12 mouse cellular contexts compared by ENCODE assay signal in the genomic region with DNA sequence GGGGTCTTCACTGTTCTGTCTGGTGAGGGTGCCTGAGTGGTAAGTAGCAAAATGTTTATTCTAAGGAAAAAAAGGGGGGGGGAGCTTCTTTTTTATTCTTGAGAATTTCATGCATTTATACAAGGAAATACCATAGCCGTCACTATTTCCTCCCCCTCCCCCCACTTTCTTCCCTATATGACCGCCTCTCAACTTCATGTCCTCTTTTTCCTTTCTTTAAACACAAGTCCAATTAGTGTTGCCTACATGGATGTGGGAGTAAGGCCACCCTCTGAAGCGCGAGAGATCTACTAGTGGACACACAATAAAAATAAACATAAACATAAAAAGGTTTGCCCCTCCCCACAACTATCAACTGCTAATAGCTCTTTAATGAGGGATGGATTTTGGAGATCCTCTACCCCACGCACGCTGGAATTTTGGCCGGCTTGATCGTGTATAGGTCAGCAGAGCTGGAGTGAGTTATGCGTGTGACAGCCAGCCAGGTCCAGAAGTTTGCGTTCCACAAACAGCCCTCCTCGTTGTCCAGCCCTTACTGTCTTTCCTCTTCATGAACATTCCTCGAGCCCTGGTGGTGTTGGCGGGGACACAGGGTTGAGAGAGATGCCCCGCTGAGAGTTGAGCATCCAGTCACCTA. TPM values are rescaled to one million over a fixed set of nuclear protein-coding genes. Genes with fewer than 3 reads are reported as not detected.
DNase-seq lines count a peak whose midpoint lies in the region; ATAC-seq and TF ChIP-seq lines count a peak whose summit lies in the region.
"Had no signal": no experiment of that assay in that cellular context is flagged by ENCODE, and none has a peak within 500 bp of the region (broad histone marks: within the 10 kb centered on the region; RNA-seq: fewer than 3 reads in every experiment).

No protein-coding gene starts in this region.

- H3K27me3 ChIP-seq in kidney, postnatal 0 days (ENCODE audit: insufficient read depth, low read length) = no peaks in the 10 kb centered on the region
- no peaks in the 10 kb centered on the region for H3K27me3 ChIP-seq in forebrain, postnatal 0 days (ENCODE audit: insufficient read depth, low read length)

- TF ChIP-seq CTCF in kidney, postnatal 0 days (IDR thresholded peaks at IDR 0.05; ENCODE audit: low read depth) = no peak
- TF ChIP-seq CTCF in forebrain, postnatal 0 days (IDR thresholded peaks at IDR 0.05; ENCODE audit: low read depth) = no peak
- no peak for TF ChIP-seq CTCF in left cerebral cortex, adult 2 months (IDR thresholded peaks at IDR 0.05)

- no peaks in the 10 kb centered on the region for H3K36me3 ChIP-seq in kidney, postnatal 0 days (ENCODE audit: insufficient read depth, low read length)
- no peaks in the 10 kb centered on the region for H3K36me3 ChIP-seq in ES-E14 (ENCODE audit: control insufficient read depth, insufficient read depth, low read length, poor library complexity, severe bottlenecking)
- no peaks in the 10 kb centered on the region for H3K36me3 ChIP-seq in forebrain, postnatal 0 days (ENCODE audit: insufficient read depth)

- 50% methylated on average over 14 of the region's 14 CpGs for WGBS in kidney, postnatal 0 days
- WGBS in forebrain, postnatal 0 days = 73% methylated on average over 14 of the region's 14 CpGs

- peaks cover 3% of the 10 kb centered on the region; the same call in 1 of the 2 replicates for H3K4me1 ChIP-seq in kidney, postnatal 0 days (replicated peaks; ENCODE audit: insufficient read depth, low read length)
- H3K4me1 ChIP-seq in ES-E14 (ENCODE audit: control insufficient read depth in 2 of 2, insufficient read depth in 2 of 2, low read length in 2 of 2, poor library complexity in 1 of 2) = peaks cover 0 to 2% of the 10 kb centered on the region in 2 experiments; a peak in 1 of 4 replicates
- no peaks in the 10 kb centered on the region; the same call in 1 of the 2 replicates for H3K4me1 ChIP-seq in forebrain, postnatal 0 days (ENCODE audit: insufficient read depth)

- H3K9ac ChIP-seq in kidney, postnatal 0 days (ENCODE audit: low read depth, low read length) = no peak overlapping the region
- H3K9ac ChIP-seq in ES-E14 (ENCODE audit: insufficient read depth, low read depth, low read length, poor library complexity, severe bottlenecking) = no peak overlapping the region
- H3K9ac ChIP-seq in forebrain, postnatal 0 days = no peak overlapping the region

- no peaks in the 10 kb centered on the region for H3K9me3 ChIP-seq in kidney, postnatal 0 days (replicated peaks; ENCODE audit: low read length)
- H3K9me3 ChIP-seq in ES-E14 (ENCODE audit: control insufficient read depth, insufficient read depth, low read depth, low read length) = no peaks in the 10 kb centered on the region
- H3K9me3 ChIP-seq in forebrain, postnatal 0 days (ENCODE audit: low read length) = no peaks in the 10 kb centered on the region

- H3K4me3 ChIP-seq in kidney, postnatal 0 days (replicated peaks; ENCODE audit: low read depth, low read length) = no peak overlapping the region
- H3K4me3 ChIP-seq in ES-E14 (ENCODE audit: insufficient read depth in 1 of 2, low read depth in 1 of 2, low read length in 2 of 2, poor library complexity in 1 of 2, severe bottlenecking in 1 of 2) = peak overlapping the region; percentile 1 to 23; a peak in 2 of 4 replicates
- no peak overlapping the region for H3K4me3 ChIP-seq in forebrain, postnatal 0 days (ENCODE audit: low read depth, low read length)
- H3K4me3 ChIP-seq in left cerebral cortex, adult 2 months = no peak overlapping the region

- H3K27ac ChIP-seq in kidney, postnatal 0 days = 0 out of 2 replicates have a peak overlapping the region, but pooled peaks have one; percentile 34
- no peak overlapping the region for H3K27ac ChIP-seq in ES-E14 (ENCODE audit: insufficient read depth, low read depth, low read length, poor library complexity, severe bottlenecking)
- no peak overlapping the region for H3K27ac ChIP-seq in forebrain, postnatal 0 days (ENCODE audit: low read depth, low read length)
- no peak overlapping the region for H3K27ac ChIP-seq in left cerebral cortex, adult 2 months

- intact Hi-C loops in gastrocnemius, postnatal 36 days (cut with DNase I) = no loop called here
- intact Hi-C loops in left cerebral cortex, adult 2 months (cut with DNase I) = no loop called here

- DNase-seq in kidney, postnatal 0 days (ENCODE audit: low spot score) = peak; percentile 71
- DNase-seq in kidney, adult 9 months = no peak
- DNase-seq in ES-E14 (ENCODE audit: low read depth, low spot score) = no peak
- DNase-seq in forebrain, postnatal 0 days = no peak
- no peak for DNase-seq in gastrocnemius, postnatal 36 days
- DNase-seq in left cerebral cortex, adult 2 months (ENCODE audit: extremely low spot score in 1 of 2, low spot score in 2 of 2) = no peak
- no peak for DNase-seq in frontal cortex, postnatal 14 days (ENCODE audit: low spot score in 2 of 2)
- DNase-seq: adrenal gland, postnatal 25 days; cerebellum, postnatal 14 days had no signal

- ATAC-seq in kidney, postnatal 0 days (replicated peaks; ENCODE audit: low FRiP score, low read depth) = peak; percentile 69
- no peak for ATAC-seq in forebrain, postnatal 0 days
- ATAC-seq in megakaryocyte progenitor cell, adult 5-6 weeks (replicated peaks; ENCODE audit: poor library complexity) = peak; percentile 24; the same call in 1 of the 2 replicates
- ATAC-seq: intestine, embryonic 16.5 days had no signal

- peak overlapping the region; percentile 43 for H3K4me2 ChIP-seq in kidney, postnatal 0 days (ENCODE audit: low read length)
- peak overlapping the region; percentile 32 for H3K4me2 ChIP-seq in forebrain, postnatal 0 days (ENCODE audit: low read depth)

- in situ Hi-C loops in ES-E14 (cut with MboI; ENCODE audit: low sequenced_read_pairs in 2 of 2, unreplicated experiment in 2 of 2) = no loop called here

TF ChIP-seq in ES-E14, 5 proteins besides CTCF, POLR2A, EP300 and RAD21:
- no peak for TF ChIP-seq ZC3H11A (IDR thresholded peaks at IDR 0.05; ENCODE audit: borderline replicate concordance, low read depth, low read length)
- no peak for TF ChIP-seq HCFC1 (IDR thresholded peaks at IDR 0.05; ENCODE audit: borderline replicate concordance, insufficient read depth, low read length)
- no peak for TF ChIP-seq MAFK (IDR thresholded peaks at IDR 0.05; ENCODE audit: insufficient read depth, low read depth, low read length)
- no peak for TF ChIP-seq ZNF384 (IDR thresholded peaks at IDR 0.05; ENCODE audit: low read depth, low read length)
- TF ChIP-seq CHD2 (IDR thresholded peaks at IDR 0.05; ENCODE audit: low read depth, low read length) = no peak

RNA-seq across cellular contexts. Expression of gene Mfsd1, which starts 24.7 kb away (rescaled TPM):
- polyA plus RNA-seq in kidney, postnatal 0 days (2015; fragmentation: Nextera tagmentation; extraction: Ambion mirVana) = 103 and 111 TPM in 2 replicates
- total RNA-seq in ES-E14 (2012; rRNA removed) = 96.6 and 117 TPM in 2 replicates
- 22.6 and 27.1 TPM in 2 replicates for total RNA-seq in forebrain, postnatal 0 days (2014; rRNA removed)
- polyA plus RNA-seq in forebrain, postnatal 0 days (2015; fragmentation: Nextera tagmentation; extraction: Ambion mirVana) = 27.3 and 29.0 TPM in 2 replicates
- 66.5 and 77.0 TPM in 2 replicates for total RNA-seq in megakaryocyte progenitor cell, adult 5-6 weeks (2015)
- total RNA-seq in megakaryocyte progenitor cell, adult 5-6 weeks (2017) = 177 and 181 TPM in 2 replicates
- 10 to 100 TPM; 19.9 to 20.3 TPM for total RNA-seq in gastrocnemius, postnatal 36 days (2021)
- total RNA-seq in left cerebral cortex, adult 2 months (2021) = 10 to 100 TPM; 29.7 to 34.7 TPM

RNA-seq across cellular contexts. Expression of gene Rarres1, which starts 42.5 kb away (rescaled TPM):
- polyA plus RNA-seq in kidney, postnatal 0 days (2015; fragmentation: Nextera tagmentation; extraction: Ambion mirVana) = 6.7 and 7.6 TPM in 2 replicates
- total RNA-seq in ES-E14 (2012; rRNA removed) = 0.36 and 0.37 TPM in 2 replicates
- total RNA-seq in forebrain, postnatal 0 days (2014; rRNA removed) = 0.69 and 2.6 TPM in 2 replicates
- polyA plus RNA-seq in forebrain, postnatal 0 days (2015; fragmentation: Nextera tagmentation; extraction: Ambion mirVana) = 2.0 and 2.4 TPM in 2 replicates
- 0.47 TPM in 1 of 2 replicates, not detected in the other for total RNA-seq in megakaryocyte progenitor cell, adult 5-6 weeks (2015)
- not detected in 2 replicates for total RNA-seq in megakaryocyte progenitor cell, adult 5-6 weeks (2017)
- under 1 TPM; 0.64 to 0.81 TPM for total RNA-seq in gastrocnemius, postnatal 36 days (2021)
- total RNA-seq in left cerebral cortex, adult 2 months (2021) = 1 to 10 TPM; 1.5 to 1.7 TPM
- total RNA-seq: neutrophil, adult 5-6 weeks had no signal

Comparison
In these comparisons a context has a peak if more than half of its experiments do, and no peak if none do; other contexts are left out.
1. H3K4me3 ChIP-seq: peak in ES-E14 (2 of 2); none in kidney, postnatal 0 days (single experiment), forebrain, postnatal 0 days (single experiment) and left cerebral cortex, adult 2 months (single experiment).